Mouse (Mus musculus) adrenal gland (tissue): ENCODE measurements at regions not wholly inside any gene's neighbourhood (a gene's known extent, or its start where the extent isn't known, plus 50 kb on each side); places are given as distances from the start of the nearest gene placed in this dataset.

Experiments
- intact Hi-C: fragments of 180-260 bp; cut with DNase I; formaldehyde crosslinking; loops from one replicate; pipeline ENCODE4 v1.15.1; 2025

DNA sequence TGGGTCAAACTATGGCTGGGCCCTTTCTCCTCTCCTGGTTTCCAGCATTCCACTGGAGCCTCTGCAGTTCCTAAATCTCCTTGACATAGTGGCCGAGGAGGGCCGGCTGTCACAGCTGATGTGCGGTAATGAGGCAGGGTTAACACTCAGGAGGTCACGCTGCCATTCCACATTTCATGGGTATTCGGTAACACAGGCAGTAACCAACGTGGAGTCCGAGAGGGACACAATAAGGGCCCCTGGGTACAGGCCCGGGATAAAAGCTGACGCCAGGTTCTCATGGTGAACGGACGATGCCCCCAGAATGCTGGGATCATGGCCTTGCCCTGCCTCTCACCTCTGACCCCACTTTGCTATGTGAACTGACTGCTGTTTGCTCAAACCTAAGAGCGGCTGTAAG is 289.0 kb upstream of the Tbx3 start:
- intact Hi-C loops, result no loop called here

DNA sequence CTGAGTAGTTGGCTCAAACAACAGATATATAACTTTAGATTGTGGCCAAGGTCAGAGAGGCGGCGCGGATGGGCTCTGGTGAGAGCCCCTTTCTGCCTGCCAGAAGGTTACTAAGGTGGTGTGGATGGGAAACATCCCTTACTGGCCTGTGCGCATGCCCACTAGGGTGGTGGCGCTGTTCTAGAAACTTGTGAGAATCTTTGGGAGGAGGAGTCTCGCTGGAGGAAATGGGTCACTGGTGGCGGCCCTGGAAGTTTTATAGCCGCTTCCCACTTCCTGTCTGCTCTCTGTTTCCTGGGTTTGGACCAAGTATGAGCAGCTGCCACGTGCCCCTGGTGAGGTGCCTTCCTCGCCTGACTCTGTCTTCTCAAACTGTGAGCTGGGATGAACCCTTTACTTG is 285.0 kb upstream of the Tbx3 start:
- intact Hi-C loops, result no loop called here

DNA sequence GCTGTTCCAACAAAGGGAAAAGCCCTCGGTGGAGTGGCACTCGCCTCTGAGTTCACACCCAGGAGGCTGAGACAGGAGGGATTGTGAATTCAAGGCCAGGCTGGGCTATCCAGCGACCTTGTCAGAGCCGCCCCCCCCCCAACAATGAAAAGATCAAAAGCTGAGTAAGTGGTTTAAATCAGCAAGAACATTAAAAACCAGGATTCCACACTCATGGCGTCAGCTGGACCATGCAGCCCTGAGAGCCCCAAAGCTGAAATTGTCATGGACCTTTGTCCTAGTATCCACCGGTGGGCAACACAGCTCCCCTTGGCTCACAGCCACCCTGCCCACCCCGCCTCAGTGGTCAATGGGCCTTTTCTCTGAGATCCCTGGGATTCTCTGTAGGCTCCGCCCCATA is 283.6 kb upstream of the Tbx3 start:
- intact Hi-C loops, result no loop called here

DNA sequence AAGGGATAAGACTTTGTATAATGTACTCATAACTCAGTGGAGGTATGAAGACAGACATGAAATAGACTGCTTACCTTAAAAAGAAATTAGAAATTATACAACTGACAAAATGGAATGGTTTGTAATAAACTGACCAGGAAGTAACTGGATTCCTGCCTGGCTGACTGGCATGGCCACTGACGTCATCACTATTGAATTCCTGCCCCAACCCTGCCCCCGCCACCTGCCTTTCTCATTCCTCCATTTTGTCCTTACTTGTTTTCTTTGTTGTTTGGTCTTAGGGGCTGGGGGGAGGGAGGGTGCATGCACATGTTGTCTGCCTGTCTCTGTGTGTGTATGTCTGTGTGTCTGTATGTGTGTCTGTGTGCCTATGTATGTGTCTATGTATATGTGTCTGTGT is 283.2 kb upstream of the Tbx3 start:
- intact Hi-C loops, result no loop called here

DNA sequence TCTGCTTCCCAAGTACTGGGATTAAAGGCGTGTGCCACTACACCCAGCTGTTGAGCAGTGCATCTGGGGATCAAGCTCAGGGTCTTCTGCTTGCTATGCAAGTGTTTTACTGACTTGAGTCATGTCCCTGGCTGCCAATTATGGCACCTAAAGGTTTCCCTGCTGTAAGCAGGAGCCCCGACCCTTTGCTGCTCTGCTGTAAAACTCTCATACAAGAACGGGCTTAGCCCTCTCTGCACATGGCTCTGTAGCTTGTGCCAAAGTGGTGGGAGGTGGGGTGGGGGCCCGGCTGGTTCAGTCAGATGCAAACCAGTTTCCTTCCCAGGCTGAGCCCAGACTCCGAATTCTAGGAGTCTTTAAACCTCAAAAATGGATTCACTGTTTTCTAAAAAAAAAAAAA is 281.6 kb upstream of the Tbx3 start:
- intact Hi-C loops, result no loop called here

DNA sequence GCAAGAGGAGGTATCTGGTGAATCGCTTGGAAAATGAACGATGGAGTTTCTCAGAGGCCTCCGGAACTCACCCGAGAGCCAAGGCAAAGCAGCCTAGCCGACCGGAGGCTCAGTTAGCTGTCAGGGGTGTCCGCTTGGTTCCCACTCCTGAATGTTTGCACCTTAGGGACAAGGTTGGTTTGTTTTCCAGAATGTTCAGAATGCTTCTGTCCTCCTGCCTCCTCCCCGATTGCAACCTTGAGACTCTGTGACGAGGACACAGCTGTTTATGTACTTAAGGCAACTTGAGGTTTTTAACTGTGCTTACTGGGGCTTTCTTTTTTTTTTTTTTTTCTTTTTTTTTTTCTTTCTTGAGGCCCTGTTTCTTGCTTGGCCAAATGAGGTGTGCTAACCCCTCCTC is 281.1 kb upstream of the Tbx3 start:
- intact Hi-C loops, result no loop called here

DNA sequence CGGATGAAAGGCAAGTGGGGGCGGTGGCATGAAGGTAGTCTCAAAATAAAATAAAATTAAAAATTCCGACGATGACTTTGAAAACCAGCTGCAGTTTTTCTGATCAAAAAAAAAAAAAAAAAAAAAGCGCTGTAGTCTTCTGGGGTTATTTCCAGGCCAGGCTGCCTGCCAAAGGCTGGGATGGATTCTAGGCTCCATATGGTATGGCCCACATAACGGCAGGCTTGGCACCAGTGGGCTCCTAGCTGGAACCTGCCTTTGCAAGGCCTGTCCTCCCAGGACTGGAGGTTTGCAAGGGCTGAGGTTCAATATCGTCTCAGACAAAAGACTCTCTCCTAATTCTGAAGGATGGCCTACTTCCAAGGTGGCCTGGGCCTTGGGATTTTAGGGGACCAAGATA is 280.6 kb upstream of the Tbx3 start:
- intact Hi-C loops, result no loop called here

DNA sequence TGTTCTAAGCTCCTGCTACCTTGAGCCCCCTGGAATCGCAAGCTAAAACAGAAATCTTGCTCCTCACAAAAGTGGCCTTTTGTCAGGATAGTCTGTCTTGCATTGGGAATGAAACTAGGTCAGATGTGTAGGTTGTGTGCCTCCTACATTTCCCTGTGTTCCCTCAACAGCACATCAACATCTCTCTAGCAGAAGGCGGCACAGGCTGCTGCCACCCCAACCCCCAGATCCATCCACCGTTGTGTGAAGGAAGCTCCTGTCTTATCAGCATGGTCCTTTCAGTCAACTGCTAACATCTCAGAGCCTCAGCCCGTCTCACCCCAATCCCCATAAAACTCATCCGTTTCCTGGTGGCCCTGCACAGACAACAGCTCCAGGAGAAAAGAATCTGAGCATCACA is 272.0 kb upstream of the Tbx3 start:
- intact Hi-C loops, result no loop called here

DNA sequence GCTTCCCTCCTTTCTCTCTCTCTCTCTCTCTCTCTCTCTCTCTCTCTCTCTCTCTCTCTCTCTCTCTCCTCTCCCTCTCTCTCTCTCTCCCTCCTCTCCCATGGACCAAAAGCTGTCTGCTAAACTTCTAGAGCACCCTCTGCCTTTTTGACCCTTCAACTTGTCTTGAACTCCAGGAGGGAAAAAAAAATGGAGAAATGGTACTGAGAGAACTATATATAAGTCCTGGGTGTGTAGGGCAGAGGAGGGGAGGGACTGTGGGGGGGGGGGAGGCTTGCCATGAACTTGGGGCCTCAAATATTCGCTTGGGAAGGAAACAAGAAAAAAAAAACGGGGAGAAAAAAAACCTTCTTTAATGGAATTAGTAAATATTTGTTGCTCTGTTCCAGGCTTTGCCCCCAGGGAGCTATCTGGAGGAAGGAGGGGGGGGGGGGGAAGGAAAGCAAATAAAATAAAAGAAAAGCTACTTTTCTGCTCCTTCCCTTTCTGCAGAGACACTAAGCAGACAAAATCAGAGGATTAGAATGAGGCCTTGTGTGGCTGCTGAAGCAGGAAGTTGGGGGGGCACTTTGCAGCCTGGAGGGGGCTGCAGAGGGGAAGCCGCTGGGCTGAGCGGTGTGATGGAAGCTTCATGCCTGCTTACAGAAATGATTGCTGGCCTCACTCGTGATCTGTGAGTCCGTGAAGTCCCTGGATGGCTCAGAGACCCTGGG is 270.1 kb upstream of the Tbx3 start:
- intact Hi-C loops, result no loop called here

DNA sequence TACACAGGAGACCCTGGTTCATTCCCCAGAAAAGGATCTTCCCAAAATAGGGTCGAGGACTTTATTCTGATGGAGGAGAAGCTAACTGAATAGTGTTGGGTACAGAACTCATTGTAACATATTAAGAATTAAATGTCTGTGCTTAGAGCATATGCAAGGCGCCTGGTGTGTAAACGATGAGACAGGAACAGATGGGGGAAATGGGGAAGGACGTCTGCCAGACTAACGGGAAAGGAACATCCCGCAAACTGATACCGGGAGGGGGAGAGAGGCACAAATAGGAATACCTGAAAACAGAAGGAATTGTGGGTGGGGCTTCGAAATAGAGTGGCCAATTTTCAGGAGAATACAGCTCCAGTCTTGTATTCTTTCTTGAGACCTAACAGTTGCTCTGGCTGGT is 268.6 kb upstream of the Tbx3 start:
- intact Hi-C loops, result no loop called here

DNA sequence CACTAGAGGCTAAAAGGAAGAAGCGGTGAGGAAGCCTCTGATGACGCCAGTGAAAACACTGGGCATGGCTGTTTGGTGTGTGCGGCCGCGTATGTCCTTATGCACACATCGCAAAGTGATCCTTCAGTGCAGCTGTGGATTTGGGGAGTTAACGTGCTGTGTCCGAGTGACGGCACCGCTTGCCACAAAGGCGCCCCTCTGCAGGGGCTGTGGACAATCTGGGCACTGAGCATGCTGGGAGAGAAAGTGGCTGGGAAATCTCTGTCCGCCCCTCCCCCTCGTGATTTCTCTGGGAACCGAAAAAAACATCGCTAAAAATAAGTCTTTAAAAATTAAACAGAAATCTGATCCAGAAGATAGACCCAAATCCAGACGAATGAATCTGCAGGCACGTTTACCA is 267.8 kb upstream of the Tbx3 start:
- intact Hi-C loops, result no loop called here

DNA sequence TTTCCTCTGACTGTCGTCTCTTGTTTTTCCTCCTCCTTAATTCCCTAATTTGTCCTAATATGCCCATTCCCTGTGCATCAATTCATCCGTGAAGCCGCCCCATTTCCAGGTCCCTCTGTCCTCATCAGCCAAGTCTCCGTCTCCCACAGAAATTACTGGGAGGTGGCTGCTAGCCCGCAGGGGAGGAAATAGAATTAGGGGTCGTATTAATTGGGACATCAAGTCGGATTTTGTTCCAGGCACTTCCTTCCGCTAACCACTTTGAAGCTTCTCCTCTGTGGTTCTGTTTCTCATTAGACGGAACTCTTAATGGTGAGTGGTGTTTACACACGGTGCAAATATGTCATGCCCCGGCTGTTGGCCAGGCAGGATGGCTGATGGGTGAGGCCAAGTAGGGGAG is 259.5 kb upstream of the Tbx3 start:
- intact Hi-C loops, result no loop called here

DNA sequence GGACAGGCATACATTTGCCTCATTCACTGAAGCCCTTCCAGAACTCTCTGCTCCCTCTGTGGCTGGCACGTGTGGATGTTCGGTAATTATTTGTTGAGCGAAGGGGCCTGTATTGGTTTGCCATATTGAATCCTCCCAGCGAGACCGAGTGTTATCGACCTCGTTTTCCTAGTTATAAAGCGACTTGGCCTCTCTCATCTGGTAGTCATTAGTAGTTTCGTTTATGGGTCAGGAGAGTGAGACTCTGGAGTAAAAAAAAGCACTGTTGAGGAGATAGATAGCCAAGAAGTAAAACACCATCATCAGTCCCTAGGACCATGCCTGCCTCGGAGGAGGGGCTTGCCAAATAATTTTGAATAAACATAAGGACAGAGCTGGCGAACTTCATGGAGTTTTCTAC is 254.6 kb upstream of the Tbx3 start:
- intact Hi-C loops, result no loop called here

DNA sequence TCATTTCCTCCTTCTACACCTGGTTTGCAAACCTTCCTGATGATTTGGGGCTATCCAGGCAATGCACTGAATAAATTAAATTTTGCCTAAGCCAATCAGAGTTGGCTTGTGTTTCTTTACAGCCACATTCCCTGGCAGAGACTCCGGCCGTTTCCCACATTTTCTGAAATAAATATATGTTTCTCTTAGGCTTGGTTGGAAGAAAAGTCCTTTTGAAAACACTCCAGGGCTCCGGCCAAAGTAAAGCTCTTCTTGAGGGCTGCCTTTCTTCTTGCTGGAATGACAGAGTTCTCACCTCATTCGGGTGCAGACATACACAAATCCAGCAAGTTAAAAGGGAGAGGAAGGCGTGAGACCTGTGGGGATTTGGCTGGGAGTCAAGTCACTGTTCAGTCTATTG is 252.0 kb upstream of the Tbx3 start:
- intact Hi-C loops, result no loop called here

DNA sequence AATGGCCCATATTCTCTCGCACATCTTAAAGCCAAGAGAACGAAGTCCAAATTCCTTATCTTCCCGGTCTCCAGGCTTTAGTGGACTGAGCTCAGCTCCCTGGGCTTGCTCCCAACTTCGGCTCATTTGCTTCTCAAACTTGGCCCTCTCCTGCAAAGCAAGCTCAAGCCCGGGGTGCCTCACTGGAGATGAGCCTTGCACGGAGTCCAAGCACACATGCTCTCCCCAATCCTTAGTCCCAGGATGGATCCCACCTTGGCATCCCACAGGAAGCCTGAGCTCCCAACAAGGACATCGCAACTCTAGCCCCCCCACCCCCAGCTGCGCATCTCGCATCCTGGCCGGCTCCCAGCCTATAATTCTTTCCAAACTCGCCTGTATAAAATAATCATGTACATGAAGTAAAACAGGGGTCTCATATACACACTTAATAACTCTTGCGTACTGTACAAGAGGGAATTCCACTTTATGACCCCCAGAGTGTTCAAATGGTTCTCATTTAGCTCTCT is 242.9 kb upstream of the Tbx3 start:
- intact Hi-C loops, result no loop called here

DNA sequence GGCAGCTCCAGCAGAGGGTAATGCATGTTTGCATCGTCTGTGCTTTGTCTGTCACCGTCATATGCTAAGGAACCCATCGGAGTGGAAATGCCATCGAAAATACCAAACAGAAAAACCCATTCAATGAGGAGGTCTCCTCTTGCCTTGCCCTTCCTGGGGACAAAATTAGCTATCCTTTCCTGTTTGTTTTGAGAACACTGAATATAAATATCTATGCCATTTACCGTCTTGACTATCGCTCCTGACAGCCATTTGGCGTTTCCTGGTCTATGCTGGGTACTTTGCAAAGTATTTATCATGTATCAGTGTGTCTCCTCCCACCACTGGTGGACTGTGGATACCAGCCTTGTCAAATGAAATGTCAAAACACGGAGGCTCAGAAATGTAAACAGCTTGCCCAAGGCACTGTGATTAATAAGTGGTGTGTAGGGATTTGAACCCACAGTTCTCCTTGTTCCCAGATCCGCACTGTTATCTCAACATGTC is 239.2 kb upstream of the Tbx3 start:
- intact Hi-C loops, result no loop called here

DNA sequence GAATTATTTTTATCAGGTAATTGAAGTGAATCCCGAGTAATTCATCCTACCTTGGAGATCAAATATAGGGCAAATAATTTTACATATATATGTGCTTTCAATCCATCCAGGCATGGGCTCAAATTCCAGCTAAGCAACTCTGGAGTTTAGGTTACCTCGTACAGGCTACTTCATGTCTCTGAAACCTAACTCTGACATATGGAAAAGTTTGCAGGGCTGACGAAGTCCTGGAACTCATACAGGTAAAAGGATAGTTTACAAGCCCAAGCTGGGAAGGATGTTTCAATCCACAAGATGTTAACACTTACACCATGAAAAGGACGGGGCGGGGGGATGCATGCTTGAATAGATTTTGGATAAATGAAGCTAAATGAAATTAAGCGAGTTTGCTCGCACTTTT is 235.9 kb upstream of the Tbx3 start:
- intact Hi-C loops, result no loop called here

DNA sequence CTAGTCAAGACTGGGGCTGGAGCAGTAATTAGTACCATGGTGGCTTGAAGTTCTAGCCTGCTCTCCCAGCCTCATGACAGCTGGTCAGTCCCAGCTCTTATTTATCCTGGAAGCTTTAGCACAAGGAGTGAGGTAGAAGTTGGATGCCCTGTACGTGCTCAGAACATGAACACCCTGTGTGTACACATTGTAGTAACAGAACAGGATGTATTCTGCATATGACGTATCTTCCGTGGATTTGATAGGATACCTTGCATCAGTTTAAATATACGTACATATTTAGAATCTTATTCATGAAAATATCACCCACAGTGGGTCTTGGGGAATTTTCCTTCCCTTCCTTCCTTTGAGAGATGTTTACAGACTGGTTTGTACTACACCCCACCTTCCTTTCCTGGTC is 222.0 kb upstream of the Tbx3 start:
- intact Hi-C loops, result no loop called here

DNA sequence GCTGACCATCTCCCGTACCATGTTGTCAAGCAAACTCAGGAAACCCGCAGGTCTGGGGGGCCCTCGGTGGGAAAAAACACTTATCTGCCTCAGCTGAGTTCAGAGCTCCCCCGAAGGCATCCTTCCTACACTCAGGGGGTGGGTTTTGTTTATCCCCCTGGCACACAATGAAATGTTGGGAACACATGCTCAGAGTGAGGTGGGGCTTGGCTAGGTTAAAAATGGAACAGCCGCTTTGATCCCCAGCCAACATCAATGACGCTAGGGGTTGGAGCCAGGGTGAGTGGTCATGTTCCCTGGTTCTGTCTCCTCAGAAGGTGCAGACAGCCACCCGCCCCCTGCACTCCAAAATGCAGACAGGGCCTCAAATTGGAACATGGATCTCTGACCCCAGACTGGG is 221.3 kb upstream of the Tbx3 start:
- intact Hi-C loops, result no loop called here

DNA sequence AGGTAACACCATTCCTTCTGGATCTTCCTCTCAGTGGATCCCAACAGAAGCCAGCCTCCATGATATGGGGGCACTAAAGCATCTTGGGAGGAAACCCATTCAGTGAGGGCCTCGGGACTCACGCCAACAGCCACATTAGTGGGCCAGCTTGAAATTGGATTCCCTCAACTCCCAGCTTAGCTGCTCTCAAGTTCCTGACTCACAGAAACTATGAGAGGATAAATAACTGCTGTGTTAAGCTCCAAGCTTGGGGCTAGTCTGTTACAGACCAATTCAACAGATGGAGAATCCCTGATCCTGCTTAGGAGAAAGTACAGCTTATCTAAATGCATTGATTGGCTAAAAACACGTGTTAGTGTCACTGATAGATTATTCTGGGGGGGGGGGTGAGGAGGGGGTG is 210.7 kb upstream of the Tbx3 start:
- intact Hi-C loops, result loop anchor here (10.0 kb wide), 1 partner anchor 125 kb away; no protein-coding TSS in a partner anchor

DNA sequence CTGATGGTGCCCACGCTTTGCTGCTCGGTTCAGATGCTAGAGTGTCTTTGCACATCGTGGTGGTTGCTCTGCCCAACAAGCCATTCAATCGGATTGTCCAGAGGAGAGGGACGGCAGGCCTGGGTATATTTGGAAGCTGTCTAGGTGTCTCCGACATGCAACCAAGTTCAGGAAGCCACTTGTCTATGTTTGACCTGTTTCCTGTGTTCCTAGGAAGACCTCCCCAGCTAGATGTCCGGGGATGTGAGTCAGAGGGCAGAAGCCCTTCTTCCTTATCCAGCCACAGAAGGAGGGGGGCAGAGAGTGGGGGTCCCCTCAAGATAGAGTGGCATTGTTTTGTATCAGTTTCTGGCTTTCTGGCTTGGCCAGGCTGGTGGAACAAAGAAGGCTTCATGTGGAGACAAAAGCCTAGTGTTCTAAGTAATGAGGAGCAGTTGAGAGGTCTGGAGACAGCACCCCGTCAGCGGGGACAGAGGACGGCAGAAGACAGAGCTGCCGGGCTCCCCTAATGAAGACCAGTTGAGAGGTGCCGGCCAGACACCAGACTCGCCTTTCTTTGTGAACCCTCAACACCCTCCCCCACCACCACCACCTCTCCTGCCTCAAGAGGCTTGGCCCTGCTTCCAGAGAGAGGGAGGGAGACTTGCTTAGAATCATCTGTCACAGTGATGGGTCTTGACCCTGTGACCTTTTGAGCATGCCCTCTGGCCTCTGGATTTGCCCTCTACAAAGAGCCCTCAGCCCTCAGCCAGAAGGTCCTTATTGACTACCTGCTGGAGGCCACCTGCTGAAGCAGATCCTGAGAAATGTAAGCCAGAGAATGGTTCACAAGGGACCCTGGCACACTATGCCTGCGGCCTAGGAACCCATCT is 207.6 kb upstream of the Tbx3 start:
- intact Hi-C loops, result loop anchor here (10.0 kb wide), 1 partner anchor 128 kb away; no protein-coding TSS in a partner anchor

DNA sequence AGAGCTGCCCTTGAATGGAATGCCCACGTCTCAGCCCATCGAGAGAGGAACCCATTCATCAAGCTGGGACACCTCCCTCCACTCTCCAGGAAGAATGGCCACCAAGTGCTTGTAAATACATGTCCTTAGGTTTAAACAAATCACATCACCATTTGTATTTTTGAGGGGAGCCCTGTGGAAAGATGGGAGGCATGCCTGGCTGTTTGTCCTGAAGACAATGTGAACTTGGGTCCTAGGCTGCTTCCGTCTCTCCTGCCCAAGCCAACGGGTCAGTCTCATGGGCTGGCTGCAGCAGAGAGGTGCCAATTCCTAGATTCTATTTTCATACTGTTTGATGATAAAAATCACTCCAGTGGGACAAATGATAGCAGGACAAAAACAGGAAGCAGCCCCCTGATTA is 205.9 kb upstream of the Tbx3 start:
- intact Hi-C loops, result loop anchor here (10.0 kb wide), 1 partner anchor 130 kb away; no protein-coding TSS in a partner anchor
